Mouse (Mus musculus): ENCODE results near the gene Dedd. TPM values are rescaled to one million over a fixed set of nuclear protein-coding genes. Genes with fewer than 3 reads are reported as not detected.
"Not testable (repeated sequence)": the region's sequence is repeated elsewhere in the genome, so short reads cannot be mapped to it uniquely, and the experiment has no call there.

Dedd gene
- polyA plus RNA-seq, 1 experiment from 2014 or later = 45.4 TPM

- Histone ChIP-seq H3K4me1 (ENCODE audit: control insufficient read depth, insufficient read depth, low read length) (peaks cover 8% of the 10 kb centered on the region), H3K4me2 (peak within 1 kb of the TSS; percentile 91), H3K9me3 (replicated peaks; ENCODE audit: control insufficient read depth, low read length) (no peaks in the 10 kb centered on the region), H3K4me3 (ENCODE audit: low read depth, low read length) (peak within 1 kb of the TSS; percentile 82), H3K9ac (ENCODE audit: low read depth, low read length) (peak within 1 kb of the TSS; percentile 96), H3K36me3 (ENCODE audit: control insufficient read depth, insufficient read depth, low read length) (no peaks in the 10 kb centered on the region), H3K27me3 (ENCODE audit: control insufficient read depth, insufficient read depth, low read length) (no peaks in the 10 kb centered on the region), H3K27ac (ENCODE audit: low read depth, low read length) (peak within 1 kb of the TSS; percentile 95)
- ATAC-seq (replicated peaks; ENCODE audit: insufficient number of reproducible peaks, low FRiP score, low TSS enrichment) = peak; percentile 71
- under 1% methylated on average over 42 of the region's 42 CpGs for WGBS (ENCODE audit: insufficient replicate concordance)
These were observed 34.5 kb upstream of the Dedd start, which contains the start of gene Ufc1 for GRCm38 (mm10) chr1:171294298-171295062. Ufc1 (minus strand) TSS chr1:171295024.

- no peaks in the 10 kb centered on the region for H3K36me3 ChIP-seq (ENCODE audit: control insufficient read depth, insufficient read depth, low read length)
- no peak for ATAC-seq (replicated peaks; ENCODE audit: insufficient number of reproducible peaks, low FRiP score, low TSS enrichment)
These were observed 33.9 kb upstream of the Dedd start for GRCm38 (mm10) chr1:171295063-171295402.

GRCm38 (mm10) chr1:171298226-171298625 lies 30.7 kb upstream of the Dedd start:
- WGBS (ENCODE audit: insufficient replicate concordance) = 46% methylated on average over 3 of the region's 3 CpGs
- ATAC-seq (replicated peaks; ENCODE audit: insufficient number of reproducible peaks, low FRiP score, low TSS enrichment) = no peak
- H3K36me3 ChIP-seq (ENCODE audit: control insufficient read depth, insufficient read depth, low read length) = no peaks in the 10 kb centered on the region
- H3K4me3 ChIP-seq (ENCODE audit: low read depth, low read length) = no peak overlapping the region
- no peak overlapping the region for H3K9ac ChIP-seq (ENCODE audit: low read depth, low read length)
- no peak overlapping the region for H3K4me2 ChIP-seq
- H3K27ac ChIP-seq (ENCODE audit: low read depth, low read length) = no peak overlapping the region
- no peaks in the 10 kb centered on the region for H3K27me3 ChIP-seq (ENCODE audit: control insufficient read depth, insufficient read depth, low read length)
- H3K9me3 ChIP-seq (replicated peaks; ENCODE audit: control insufficient read depth, low read length) = no peaks in the 10 kb centered on the region
- peaks cover 7% of the 10 kb centered on the region for H3K4me1 ChIP-seq (ENCODE audit: control insufficient read depth, insufficient read depth, low read length)

More at GRCm38 (mm10) chr1:171295063-171295402, 33.9 kb upstream of the Dedd start:
- peak overlapping the region; percentile 91 for H3K4me2 ChIP-seq
- H3K27me3 ChIP-seq (ENCODE audit: control insufficient read depth, insufficient read depth, low read length) = no peaks in the 10 kb centered on the region
- WGBS (ENCODE audit: insufficient replicate concordance) = 12% methylated on average over 3 of the region's 3 CpGs
- peak overlapping the region; percentile 82 for H3K4me3 ChIP-seq (ENCODE audit: low read depth, low read length)
- H3K4me1 ChIP-seq (ENCODE audit: control insufficient read depth, insufficient read depth, low read length) = peaks cover 8% of the 10 kb centered on the region
- H3K27ac ChIP-seq (ENCODE audit: low read depth, low read length) = peak overlapping the region; percentile 95
- peak overlapping the region; percentile 96 for H3K9ac ChIP-seq (ENCODE audit: low read depth, low read length)
- H3K9me3 ChIP-seq (replicated peaks; ENCODE audit: control insufficient read depth, low read length) = no peaks in the 10 kb centered on the region

- not testable (repeated sequence) for H3K27me3 ChIP-seq (ENCODE audit: control insufficient read depth, insufficient read depth, low read length); H3K4me3 ChIP-seq (ENCODE audit: low read depth, low read length); H3K36me3 ChIP-seq (ENCODE audit: control insufficient read depth, insufficient read depth, low read length); H3K4me1 ChIP-seq (ENCODE audit: control insufficient read depth, insufficient read depth, low read length); H3K4me2 ChIP-seq; ATAC-seq (replicated peaks; ENCODE audit: insufficient number of reproducible peaks, low FRiP score, low TSS enrichment); H3K9me3 ChIP-seq (replicated peaks; ENCODE audit: control insufficient read depth, low read length); H3K27ac ChIP-seq (ENCODE audit: low read depth, low read length); H3K9ac ChIP-seq (ENCODE audit: low read depth, low read length)
- 73% methylated on average over 5 of the region's 5 CpGs for WGBS (ENCODE audit: insufficient replicate concordance)
These were observed 22.8 kb upstream of the Dedd start for GRCm38 (mm10) chr1:171306157-171306556.

GRCm38 (mm10) chr1:171309321-171309720 lies 19.6 kb upstream of the Dedd start:
- no peak for ATAC-seq (replicated peaks; ENCODE audit: insufficient number of reproducible peaks, low FRiP score, low TSS enrichment)
- WGBS (ENCODE audit: insufficient replicate concordance) = 78% methylated on average over 2 of the region's 2 CpGs
- H3K4me2 ChIP-seq = no peak overlapping the region

GRCm38 (mm10) chr1:171319748-171320147 lies 9.2 kb upstream of the Dedd start:
- Histone ChIP-seq H3K36me3 (ENCODE audit: control insufficient read depth, insufficient read depth, low read length) (no peaks in the 10 kb centered on the region), H3K4me3 (ENCODE audit: low read depth, low read length) (peak overlapping the region; percentile 25), H3K4me1 (ENCODE audit: control insufficient read depth, insufficient read depth, low read length) (no peaks in the 10 kb centered on the region), H3K4me2 (peak overlapping the region; percentile 57), H3K27ac (ENCODE audit: low read depth, low read length) (no peak overlapping the region), H3K27me3 (ENCODE audit: control insufficient read depth, insufficient read depth, low read length) (no peaks in the 10 kb centered on the region), H3K9me3 (replicated peaks; ENCODE audit: control insufficient read depth, low read length) (no peaks in the 10 kb centered on the region; the same call in 1 of the 2 replicates), H3K9ac (ENCODE audit: low read depth, low read length) (0 out of 2 replicates have a peak overlapping the region, but pooled peaks have one; percentile 56)
- ATAC-seq (replicated peaks; ENCODE audit: insufficient number of reproducible peaks, low FRiP score, low TSS enrichment) = no peak
- WGBS (ENCODE audit: insufficient replicate concordance) = 18% methylated on average over 7 of the region's 7 CpGs

More at GRCm38 (mm10) chr1:171309321-171309720, 19.6 kb upstream of the Dedd start:
- Histone ChIP-seq H3K4me3 (ENCODE audit: low read depth, low read length) (no peak overlapping the region), H3K9ac (ENCODE audit: low read depth, low read length) (no peak overlapping the region), H3K27me3 (ENCODE audit: control insufficient read depth, insufficient read depth, low read length) (no peaks in the 10 kb centered on the region), H3K27ac (ENCODE audit: low read depth, low read length) (no peak overlapping the region), H3K9me3 (replicated peaks; ENCODE audit: control insufficient read depth, low read length) (no peaks in the 10 kb centered on the region), H3K36me3 (ENCODE audit: control insufficient read depth, insufficient read depth, low read length) (no peaks in the 10 kb centered on the region), H3K4me1 (ENCODE audit: control insufficient read depth, insufficient read depth, low read length) (no peaks in the 10 kb centered on the region)

- Histone ChIP-seq H3K4me3 (ENCODE audit: low read depth, low read length) (peak overlapping the region; percentile 25), H3K36me3 (ENCODE audit: control insufficient read depth, insufficient read depth, low read length) (peaks cover 3% of the 10 kb centered on the region; the same call in 1 of the 2 replicates), H3K27ac (ENCODE audit: low read depth, low read length) (no peak overlapping the region), H3K9ac (ENCODE audit: low read depth, low read length) (peak overlapping the region; percentile 56; the same call in 1 of the 2 replicates), H3K27me3 (ENCODE audit: control insufficient read depth, insufficient read depth, low read length) (no peaks in the 10 kb centered on the region), H3K9me3 (replicated peaks; ENCODE audit: control insufficient read depth, low read length) (no peaks in the 10 kb centered on the region; the same call in 1 of the 2 replicates), H3K4me1 (ENCODE audit: control insufficient read depth, insufficient read depth, low read length) (no peaks in the 10 kb centered on the region), H3K4me2 (peak overlapping the region; percentile 57)
- no peak for ATAC-seq (replicated peaks; ENCODE audit: insufficient number of reproducible peaks, low FRiP score, low TSS enrichment)
- 15% methylated on average over 5 of the region's 5 CpGs for WGBS (ENCODE audit: insufficient replicate concordance)
These were observed 8.8 kb upstream of the Dedd start for GRCm38 (mm10) chr1:171320151-171320550.

GRCm38 (mm10) chr1:171321415-171321814 lies 7.5 kb upstream of the Dedd start:
- no peak overlapping the region for H3K27ac ChIP-seq (ENCODE audit: low read depth, low read length)
- no peaks in the 10 kb centered on the region; the same call in 1 of the 2 replicates for H3K4me1 ChIP-seq (ENCODE audit: control insufficient read depth, insufficient read depth, low read length)
- H3K9ac ChIP-seq (ENCODE audit: low read depth, low read length) = no peak overlapping the region
- peaks cover 3% of the 10 kb centered on the region; the same call in 1 of the 2 replicates for H3K36me3 ChIP-seq (ENCODE audit: control insufficient read depth, insufficient read depth, low read length)
- H3K27me3 ChIP-seq (ENCODE audit: control insufficient read depth, insufficient read depth, low read length) = no peaks in the 10 kb centered on the region
- H3K4me2 ChIP-seq = no peak overlapping the region
- no peak overlapping the region for H3K4me3 ChIP-seq (ENCODE audit: low read depth, low read length)
- ATAC-seq (replicated peaks; ENCODE audit: insufficient number of reproducible peaks, low FRiP score, low TSS enrichment) = no peak
- no peaks in the 10 kb centered on the region for H3K9me3 ChIP-seq (replicated peaks; ENCODE audit: control insufficient read depth, low read length)

- Histone ChIP-seq H3K4me3 (ENCODE audit: low read depth, low read length) (no peak overlapping the region), H3K4me2 (no peak overlapping the region), H3K9me3 (replicated peaks; ENCODE audit: control insufficient read depth, low read length) (no peaks in the 10 kb centered on the region), H3K4me1 (ENCODE audit: control insufficient read depth, insufficient read depth, low read length) (no peaks in the 10 kb centered on the region; the same call in 1 of the 2 replicates), H3K9ac (ENCODE audit: low read depth, low read length) (no peak overlapping the region), H3K36me3 (ENCODE audit: control insufficient read depth, insufficient read depth, low read length) (peaks cover 3% of the 10 kb centered on the region; the same call in 1 of the 2 replicates), H3K27me3 (ENCODE audit: control insufficient read depth, insufficient read depth, low read length) (no peaks in the 10 kb centered on the region), H3K27ac (ENCODE audit: low read depth, low read length) (no peak overlapping the region)
- 70% methylated on average over 1 of the region's 1 CpGs for WGBS (ENCODE audit: insufficient replicate concordance)
- no peak for ATAC-seq (replicated peaks; ENCODE audit: insufficient number of reproducible peaks, low FRiP score, low TSS enrichment)
These were observed 6.9 kb upstream of the Dedd start for GRCm38 (mm10) chr1:171322012-171322411.
